Mouse (Mus musculus) intestine, embryonic 16.5 days (tissue): ENCODE measurements around the gene Cacng7. TPM values are rescaled to one million over a fixed set of nuclear protein-coding genes. Genes with fewer than 3 reads are reported as not detected.
"Not testable (repeated sequence)": the region's sequence is repeated elsewhere in the genome, so short reads cannot be mapped to it uniquely, and the experiment has no call there.

ENCODE experiments used
- ATAC-seq: fragments of 200-750 bp; cut with Nextera tagmentation; 2 replicates; pipeline ENCODE4 v1.8.0; 2017; ENCODE audit warnings: moderate TSS enrichment, moderate library complexity
- H3K27ac ChIP-seq: fragments of 300-500 bp; sonication (generic); 2 replicates; pipeline ENCODE4 v1.5.1; 2014; ENCODE audit warnings: mild to moderate bottlenecking, low read length
- H3K27me3 ChIP-seq: fragments of 300-500 bp; sonication (generic); replicated peaks from 2 replicates; pipeline ENCODE4 v1.6.1; 2014; ENCODE audit warnings: low read length, control low read depth, mixed read lengths; ENCODE audit not compliant: control insufficient read depth, insufficient read depth
- H3K36me3 ChIP-seq: fragments of 300-500 bp; sonication (generic); 2 replicates; pipeline ENCODE4 v1.6.1; 2014; ENCODE audit warnings: low read length, control low read depth; ENCODE audit not compliant: control insufficient read depth, insufficient read depth
- H3K4me1 ChIP-seq: fragments of 300-500 bp; sonication (generic); 2 replicates; pipeline ENCODE4 v1.6.1; 2014; ENCODE audit warnings: low read length, control low read depth, mixed read lengths; ENCODE audit not compliant: control insufficient read depth, insufficient read depth
- H3K4me2 ChIP-seq: fragments of 300-500 bp; sonication (generic); 2 replicates; pipeline ENCODE4 v1.6.1; 2014; ENCODE audit warnings: low read depth, low read length, control low read depth
- H3K4me3 ChIP-seq: fragments of 300-500 bp; sonication (generic); 2 replicates; pipeline ENCODE4 v1.5.1; 2014; ENCODE audit warnings: mild to moderate bottlenecking, low read length
- H3K9ac ChIP-seq: fragments of 300-500 bp; sonication (generic); 2 replicates; pipeline ENCODE4 v1.6.1; 2014; ENCODE audit warnings: low read depth, low read length
- H3K9me3 ChIP-seq: fragments of 300-500 bp; sonication (generic); 2 replicates; pipeline ENCODE4 v1.6.1; 2016; ENCODE audit warnings: low read length, control low read depth; ENCODE audit not compliant: control insufficient read depth
- WGBS: fragments of 180-500 bp; shearing (Covaris S2); extraction: QIAGEN DNeasy Blood & Tissue Kit; methylation state at CpG from one replicate; pipeline ENCODE4 v1.1.7; 2014; 5-methylcytosine and 5-hydroxymethylcytosine counted together
- polyA plus RNA-seq: library from polyadenylated mRNA; unstranded; fragments of >200 nt; fragmentation: Nextera tagmentation; extraction: Ambion mirVana; gene quantifications from 2 replicates; pipeline ENCODE4 v1.2.1, GENCODE M21; 2015

Gene Cacng7
- polyA plus RNA-seq, 1 experiment from 2014 or later: 1.1 TPM

GRCm38 (mm10) chr7:3291764-3292163, 41.0 kb upstream of the Cacng7 start:
- no peaks in the 10 kb centered on the region for H3K27me3 ChIP-seq
- peak overlapping the region; percentile 54 for H3K4me3 ChIP-seq
- H3K4me2 ChIP-seq: peak overlapping the region; percentile 69
- H3K9me3 ChIP-seq: no peaks in the 10 kb centered on the region
- H3K9ac ChIP-seq: peak overlapping the region; percentile 50
- H3K36me3 ChIP-seq: 0 out of 2 replicates have a peak, but pooled peaks cover 6% of the 10 kb centered on the region
- WGBS: 58% methylated on average over 3 of the region's 3 CpGs
- peak overlapping the region; percentile 81 for H3K27ac ChIP-seq
- peaks cover 34% of the 10 kb centered on the region for H3K4me1 ChIP-seq
- ATAC-seq: no peak

GRCm38 (mm10) chr7:3292271-3292670, 40.5 kb upstream of the Cacng7 start:
- peak overlapping the region; percentile 54 for H3K4me3 ChIP-seq
- H3K27ac ChIP-seq: peak overlapping the region; percentile 81
- H3K9ac ChIP-seq: peak overlapping the region; percentile 50
- not testable (repeated sequence) for ATAC-seq, H3K27me3 ChIP-seq, H3K9me3 ChIP-seq
- H3K36me3 ChIP-seq: peaks cover 11% of the 10 kb centered on the region
- H3K4me1 ChIP-seq: peaks cover 31% of the 10 kb centered on the region
- 43% methylated on average over 12 of the region's 12 CpGs for WGBS
- peak overlapping the region; percentile 69 for H3K4me2 ChIP-seq

- H3K9ac ChIP-seq: peak overlapping the region; percentile 64
- H3K4me3 ChIP-seq: peak overlapping the region; percentile 54
- H3K4me2 ChIP-seq: peak overlapping the region; percentile 69
- H3K27me3 ChIP-seq: no peaks in the 10 kb centered on the region
- peaks cover 31% of the 10 kb centered on the region for H3K4me1 ChIP-seq
- H3K27ac ChIP-seq: peak overlapping the region; percentile 81
- peaks cover 16% of the 10 kb centered on the region for H3K36me3 ChIP-seq
- ATAC-seq: peak; percentile 87
- no peaks in the 10 kb centered on the region for H3K9me3 ChIP-seq
- WGBS: 0% methylated on average over 13 of the region's 14 CpGs
Measured at GRCm38 (mm10) chr7:3292791-3293190, 40.0 kb upstream of the Cacng7 start.

GRCm38 (mm10) chr7:3294794-3295193, 38.0 kb upstream of the Cacng7 start:
- 81% methylated on average over 1 of the region's 1 CpGs for WGBS
- H3K4me2 ChIP-seq: peak overlapping the region; percentile 14; the same call in 1 of the 2 replicates
- no peaks in the 10 kb centered on the region for H3K9me3 ChIP-seq
- H3K9ac ChIP-seq: no peak overlapping the region
- no peak for ATAC-seq
- peaks cover 30% of the 10 kb centered on the region for H3K4me1 ChIP-seq
- no peaks in the 10 kb centered on the region for H3K27me3 ChIP-seq
- H3K27ac ChIP-seq: peak overlapping the region; percentile 74
- H3K4me3 ChIP-seq: no peak overlapping the region
- H3K36me3 ChIP-seq: peaks cover 16% of the 10 kb centered on the region

GRCm38 (mm10) chr7:3295321-3296110, 37.2 kb upstream of the Cacng7 start:
- peak overlapping the region; percentile 74 for H3K27ac ChIP-seq
- 0 out of 2 replicates have a peak, but pooled peaks have one; percentile 5 for ATAC-seq
- no peak overlapping the region for H3K9ac ChIP-seq

GRCm38 (mm10) chr7:3296711-3297110, 36.0 kb upstream of the Cacng7 start:
- no peak overlapping the region for H3K27ac ChIP-seq
- WGBS: 92% methylated on average over 16 of the region's 16 CpGs
- no peak overlapping the region for H3K4me3 ChIP-seq
- no peaks in the 10 kb centered on the region for H3K27me3 ChIP-seq
- no peak overlapping the region for H3K9ac ChIP-seq
- no peak for ATAC-seq
- H3K4me2 ChIP-seq: no peak overlapping the region
- peaks cover 16% of the 10 kb centered on the region for H3K36me3 ChIP-seq
- H3K4me1 ChIP-seq: peaks cover 35% of the 10 kb centered on the region
- no peaks in the 10 kb centered on the region for H3K9me3 ChIP-seq

More at GRCm38 (mm10) chr7:3295321-3296110, 37.2 kb upstream of the Cacng7 start:
- H3K36me3 ChIP-seq: peaks cover 16% of the 10 kb centered on the region
- peak overlapping the region; percentile 14; the same call in 1 of the 2 replicates for H3K4me2 ChIP-seq
- no peak overlapping the region for H3K4me3 ChIP-seq
- no peaks in the 10 kb centered on the region for H3K27me3 ChIP-seq
- 74% methylated on average over 5 of the region's 5 CpGs for WGBS
- H3K4me1 ChIP-seq: peaks cover 29% of the 10 kb centered on the region
- no peaks in the 10 kb centered on the region for H3K9me3 ChIP-seq

GRCm38 (mm10) chr7:3299941-3300617, 32.7 kb upstream of the Cacng7 start:
- H3K27ac ChIP-seq: no peak overlapping the region
- H3K27me3 ChIP-seq: peaks cover 18% of the 10 kb centered on the region
- no peak overlapping the region for H3K4me2 ChIP-seq
- H3K4me3 ChIP-seq: no peak overlapping the region
- H3K36me3 ChIP-seq: peaks cover 12% of the 10 kb centered on the region
- ATAC-seq: no peak
- H3K9me3 ChIP-seq: no peaks in the 10 kb centered on the region
- peaks cover 41% of the 10 kb centered on the region for H3K4me1 ChIP-seq
- no peak overlapping the region for H3K9ac ChIP-seq
- WGBS: 54% methylated on average over 7 of the region's 7 CpGs

- Histone ChIP-seq H3K9me3 (no peaks in the 10 kb centered on the region), H3K4me2 (no peak overlapping the region), H3K27me3 (peaks cover 24% of the 10 kb centered on the region), H3K9ac (no peak overlapping the region), H3K4me1 (peaks cover 34% of the 10 kb centered on the region), H3K36me3 (peaks cover 12% of the 10 kb centered on the region), H3K4me3 (no peak overlapping the region), H3K27ac (no peak overlapping the region)
- no peak for ATAC-seq
- 66% methylated on average over 8 of the region's 8 CpGs for WGBS
Measured at GRCm38 (mm10) chr7:3300891-3301627, 31.7 kb upstream of the Cacng7 start.
